Mouse (Mus musculus): ENCODE results near the gene Nono.

The Nono gene

DNA sequence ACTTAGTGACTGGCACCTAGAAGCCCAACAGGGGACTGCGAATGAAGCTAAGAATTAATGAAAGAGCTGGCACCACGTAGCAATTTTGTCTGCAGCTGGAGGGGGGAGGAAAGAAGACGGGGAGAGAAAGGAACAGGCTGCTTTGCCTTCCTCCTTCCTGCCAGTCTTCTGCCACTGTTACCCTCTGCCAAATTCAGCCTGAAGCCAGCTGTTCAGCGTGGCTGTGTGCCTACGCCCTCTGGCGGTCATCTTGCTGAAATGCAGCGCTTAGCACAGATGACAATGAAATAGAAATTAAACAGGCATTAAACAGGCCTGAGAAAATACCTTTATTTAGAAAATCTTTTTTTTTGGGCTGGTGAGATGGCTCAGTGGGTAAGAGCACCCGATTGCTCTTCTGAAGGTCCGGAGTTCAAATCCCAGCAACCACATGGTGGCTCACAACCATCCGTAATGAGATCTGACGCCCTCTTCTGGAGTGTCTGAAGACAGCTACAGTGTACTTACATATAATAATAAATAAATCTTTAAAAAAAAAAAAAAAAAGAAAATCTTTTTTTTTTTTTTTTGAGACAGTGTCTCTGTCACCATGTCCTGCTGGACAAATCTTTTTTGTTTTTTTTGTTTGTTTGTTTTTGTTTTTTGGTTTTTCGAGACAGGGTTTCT lies 57.5 kb downstream of the Nono start:
- peak; percentile 21 to 54 for DNase-seq
